Mouse (Mus musculus) heart, adult 8-10 months (tissue): ENCODE results near the gene Abcg4. TPM values are rescaled to one million over a fixed set of nuclear protein-coding genes. Genes with fewer than 3 reads are reported as not detected.
A peak's percentile ranks its signal among the peaks of the same experiment; 100 is the strongest.
"Not testable (repeated sequence)": the region's sequence is repeated elsewhere in the genome, so short reads cannot be mapped to it uniquely, and the experiment has no call there.

Experiments used
- DNase-seq: peaks from one replicate; pipeline ENCODE4 v3.0.0; 2022; ENCODE audit warnings: low spot score
- total RNA-seq, 4 experiments: library from RNA; stranded (reverse); gene quantifications; 2 replicates each; pipeline ENCODE4 v1.2.4; 2022

The Abcg4 gene
- total RNA-seq, 4 experiments from 2014 or later, result 0.30 to 1.5 (median 0.52) TPM

DNA sequence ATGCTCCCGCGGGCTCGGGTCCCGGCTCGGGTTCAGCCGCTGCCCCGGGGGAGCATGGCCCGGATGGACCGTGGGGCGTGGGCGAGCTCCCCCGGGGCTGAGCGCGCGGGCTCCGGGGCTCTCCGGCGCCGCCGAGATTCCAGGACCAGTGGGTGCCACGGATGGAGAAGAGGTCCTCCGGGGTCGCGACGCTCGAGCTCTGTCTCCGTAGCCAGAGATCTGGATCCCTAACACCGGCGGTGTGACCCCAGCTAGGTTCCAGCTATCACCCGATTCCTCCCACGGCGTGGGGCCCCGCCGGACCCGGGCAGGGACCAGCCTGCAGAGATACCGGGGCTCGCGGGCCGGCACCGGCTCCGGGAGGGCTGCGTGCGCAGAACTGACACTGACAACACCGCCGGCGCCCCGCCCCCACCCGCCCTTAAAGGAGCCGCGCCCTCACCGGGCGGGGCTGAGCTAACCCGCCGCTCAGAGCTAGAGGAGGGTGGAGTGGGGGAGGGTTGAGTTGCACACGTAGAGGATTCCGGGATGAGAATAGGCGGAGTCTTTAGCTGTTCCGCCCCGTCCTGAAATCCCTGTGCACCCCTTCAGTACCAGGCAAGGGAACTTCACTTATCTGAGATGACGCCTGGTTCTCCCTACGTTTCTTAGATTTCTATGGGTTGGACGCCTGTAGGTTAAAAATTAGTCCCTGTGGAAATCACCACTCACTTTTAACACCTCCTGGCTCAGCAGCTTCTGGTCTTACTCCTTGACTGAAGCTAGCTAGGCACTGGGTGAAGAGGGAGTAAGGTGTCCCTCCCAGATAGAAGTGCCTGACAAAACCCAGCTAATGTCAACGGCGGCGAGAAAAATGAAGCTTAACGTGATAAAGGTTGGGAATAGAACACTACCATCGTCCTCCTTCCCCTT is 31.7 kb upstream of the Abcg4 start, which contains the start of gene C2cd2l:
TSS of gene C2cd2l (minus strand) at position 399 of the 912 bp plus-strand sequence.
- DNase-seq, result peak; percentile 90

DNA sequence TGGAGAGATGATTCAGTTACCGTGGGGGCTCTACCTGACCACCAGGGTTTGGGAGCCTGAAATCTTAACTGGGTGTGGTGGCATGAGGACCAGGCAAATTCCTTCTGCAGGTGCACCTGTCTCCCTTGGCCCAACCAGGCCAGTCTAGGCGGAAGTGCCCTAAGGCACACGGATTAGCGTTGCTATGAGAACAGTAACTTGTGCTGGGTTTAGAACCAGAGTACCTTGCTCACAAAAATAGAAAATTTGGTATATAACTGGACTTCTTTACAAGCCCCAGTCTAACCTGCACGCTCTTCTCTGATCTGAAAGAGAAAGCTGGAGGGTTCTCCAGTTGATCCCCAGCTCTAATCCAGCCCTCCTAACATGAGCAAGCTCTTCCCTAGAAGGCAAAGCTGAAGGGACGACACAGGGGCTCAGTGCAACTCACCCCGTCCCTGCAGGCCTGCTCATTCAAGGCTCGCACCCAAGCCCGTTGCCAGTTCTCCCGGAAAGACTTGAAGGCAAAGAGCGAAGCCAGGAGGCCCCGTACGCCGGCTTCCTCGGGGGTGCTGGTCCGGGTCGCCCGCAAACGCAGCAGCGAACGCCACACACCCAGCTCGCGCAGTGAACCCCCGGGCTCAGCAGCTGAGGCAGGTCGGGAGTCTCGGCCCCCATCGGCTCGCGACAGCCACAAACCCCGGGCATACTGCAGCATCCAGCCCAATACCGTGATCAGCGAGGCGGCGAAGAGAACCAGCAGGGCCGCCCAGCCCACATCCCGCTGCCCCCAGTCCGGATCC is 30.9 kb upstream of the Abcg4 start:
- no peak for DNase-seq

DNA sequence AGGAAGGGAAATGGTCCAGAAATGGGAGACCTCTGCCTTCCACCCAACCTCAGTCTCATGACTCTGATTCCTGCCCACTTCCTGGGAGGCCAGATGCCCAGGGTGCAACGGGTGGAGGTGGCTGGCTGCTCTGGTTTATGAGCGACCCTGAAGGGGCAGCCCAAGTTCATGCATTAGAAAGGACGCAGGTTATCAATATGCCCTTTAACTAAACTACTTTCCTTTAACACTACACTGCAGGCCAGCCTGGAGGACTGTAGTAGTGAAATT is 30.3 kb upstream of the Abcg4 start:
- DNase-seq, result no peak

DNA sequence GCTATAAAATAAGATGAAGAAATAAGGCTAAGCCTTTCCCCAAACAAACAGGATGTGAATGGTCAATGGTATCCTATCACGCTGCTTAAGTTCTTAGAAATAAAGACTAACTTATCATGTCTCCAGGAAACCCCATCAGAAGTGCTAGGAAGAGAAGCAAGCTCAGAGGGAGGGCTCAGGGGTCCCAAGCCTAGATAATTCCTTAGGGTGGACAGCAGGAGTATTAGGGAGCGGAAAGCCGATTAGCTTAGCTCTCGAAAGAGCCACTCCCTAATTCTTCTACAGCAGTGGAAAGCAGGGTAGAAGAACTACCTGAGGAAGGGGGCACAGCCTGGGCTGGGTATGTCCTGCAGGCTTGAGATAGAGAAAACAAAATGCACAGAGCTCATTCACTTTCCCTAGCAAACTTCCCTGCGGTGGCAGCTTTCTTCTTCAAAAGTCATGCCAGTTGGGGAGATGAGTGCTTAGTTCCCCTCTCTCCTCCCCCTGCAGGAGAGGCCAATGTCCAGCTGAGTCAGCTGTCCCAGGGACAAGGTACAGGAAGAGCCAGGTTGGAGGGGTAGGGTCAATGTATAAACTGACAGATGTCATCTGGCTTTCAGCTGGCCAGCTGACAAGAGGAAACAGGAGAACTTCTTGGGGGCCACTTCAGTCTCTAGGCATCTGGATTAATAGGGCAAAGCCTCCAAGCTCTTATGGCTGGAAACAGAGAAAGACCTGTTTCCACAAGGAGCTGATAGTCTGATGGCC is 29.8 kb upstream of the Abcg4 start:
- DNase-seq, result no peak

DNA sequence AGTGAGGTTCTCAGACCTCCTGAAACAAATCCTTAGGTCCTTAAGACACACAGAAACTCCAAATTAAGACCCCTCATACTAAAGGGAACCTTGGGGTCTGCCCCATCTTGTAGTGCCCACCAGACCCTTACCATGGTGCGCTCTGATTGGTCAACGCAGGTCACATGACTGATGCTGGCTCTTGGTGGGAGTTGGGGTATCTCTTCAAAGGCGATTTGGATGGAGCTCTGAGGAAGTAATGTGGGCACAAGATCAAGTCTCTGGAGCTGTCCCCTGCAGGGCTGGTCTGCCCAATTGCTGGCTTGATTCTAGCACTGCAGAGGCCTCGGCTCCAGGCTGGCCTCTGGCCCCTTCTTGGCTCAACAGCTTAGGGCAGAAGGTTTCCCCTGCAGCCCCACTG is 29.0 kb upstream of the Abcg4 start:
- no peak for DNase-seq

DNA sequence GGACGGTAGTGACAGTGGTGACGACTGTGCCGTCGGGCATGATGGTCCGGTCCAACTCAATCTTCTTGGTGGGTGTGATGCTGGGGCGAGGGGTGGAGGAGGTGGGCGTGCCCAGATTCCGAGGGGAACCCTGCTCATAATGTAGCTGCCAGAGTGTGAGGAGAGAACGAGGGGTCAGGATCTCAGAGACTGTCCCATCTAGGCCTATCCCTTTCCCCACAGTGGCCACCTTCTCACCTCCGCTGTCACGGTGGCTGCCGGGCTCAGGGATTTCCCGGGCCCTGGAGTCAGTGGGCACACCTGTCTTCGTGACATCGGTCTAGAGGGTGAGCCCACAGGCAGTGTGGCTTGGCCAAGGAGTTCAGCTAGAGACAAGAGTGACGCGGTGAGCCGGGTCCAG is 26.5 kb upstream of the Abcg4 start:
- no peak for DNase-seq

DNA sequence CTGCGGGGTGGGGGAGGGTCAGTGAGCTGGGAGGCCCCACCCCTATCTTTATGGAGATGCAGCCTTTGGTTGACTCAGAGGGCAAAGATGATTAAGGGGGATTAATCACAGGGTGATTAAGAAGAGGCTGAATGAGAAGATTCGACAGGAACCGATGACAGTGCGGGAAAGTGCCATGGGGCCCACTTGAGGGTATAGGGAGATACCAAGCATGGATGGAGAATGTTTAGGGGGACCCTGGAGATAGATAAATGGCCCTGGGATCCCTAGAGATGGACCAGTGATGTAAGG is 25.8 kb upstream of the Abcg4 start:
- no peak for DNase-seq

DNA sequence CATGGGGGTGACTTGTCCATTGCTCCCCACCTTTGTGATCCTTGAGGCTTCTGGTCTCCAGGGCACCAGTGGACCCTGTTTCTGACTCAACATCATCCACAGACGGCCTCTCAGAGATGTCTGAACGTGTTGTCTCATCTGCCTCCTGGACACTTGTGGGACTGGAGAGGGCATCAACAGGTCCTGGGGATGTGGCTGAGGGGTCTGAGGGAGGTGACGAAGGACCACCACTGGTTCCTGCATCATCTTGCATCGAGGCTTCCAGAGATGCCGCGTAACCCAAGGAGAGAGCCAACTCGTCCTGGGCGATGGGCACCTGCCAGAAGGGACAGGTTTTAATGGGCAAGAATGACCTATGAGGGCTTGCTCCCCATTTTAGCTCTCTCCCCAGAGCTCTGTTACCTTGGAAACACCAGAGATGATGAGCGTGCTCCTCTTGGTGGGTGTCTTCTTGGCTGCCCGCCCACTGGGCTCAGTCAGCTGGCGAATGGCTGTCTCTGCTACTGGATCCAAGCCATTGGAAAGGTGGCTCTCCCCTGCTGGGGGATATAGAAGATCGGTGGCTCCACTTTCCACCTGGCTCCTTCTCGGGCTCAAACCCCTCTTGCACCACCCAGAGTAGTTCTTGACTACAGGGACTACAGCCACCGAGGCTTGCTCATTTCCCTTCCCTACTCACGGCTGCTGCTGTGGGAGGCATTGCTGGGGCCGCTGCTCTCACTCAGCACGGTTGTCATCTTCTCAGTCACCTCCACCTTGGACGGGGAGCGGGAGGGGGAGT is 25.3 kb upstream of the Abcg4 start:
- DNase-seq, result no peak

DNA sequence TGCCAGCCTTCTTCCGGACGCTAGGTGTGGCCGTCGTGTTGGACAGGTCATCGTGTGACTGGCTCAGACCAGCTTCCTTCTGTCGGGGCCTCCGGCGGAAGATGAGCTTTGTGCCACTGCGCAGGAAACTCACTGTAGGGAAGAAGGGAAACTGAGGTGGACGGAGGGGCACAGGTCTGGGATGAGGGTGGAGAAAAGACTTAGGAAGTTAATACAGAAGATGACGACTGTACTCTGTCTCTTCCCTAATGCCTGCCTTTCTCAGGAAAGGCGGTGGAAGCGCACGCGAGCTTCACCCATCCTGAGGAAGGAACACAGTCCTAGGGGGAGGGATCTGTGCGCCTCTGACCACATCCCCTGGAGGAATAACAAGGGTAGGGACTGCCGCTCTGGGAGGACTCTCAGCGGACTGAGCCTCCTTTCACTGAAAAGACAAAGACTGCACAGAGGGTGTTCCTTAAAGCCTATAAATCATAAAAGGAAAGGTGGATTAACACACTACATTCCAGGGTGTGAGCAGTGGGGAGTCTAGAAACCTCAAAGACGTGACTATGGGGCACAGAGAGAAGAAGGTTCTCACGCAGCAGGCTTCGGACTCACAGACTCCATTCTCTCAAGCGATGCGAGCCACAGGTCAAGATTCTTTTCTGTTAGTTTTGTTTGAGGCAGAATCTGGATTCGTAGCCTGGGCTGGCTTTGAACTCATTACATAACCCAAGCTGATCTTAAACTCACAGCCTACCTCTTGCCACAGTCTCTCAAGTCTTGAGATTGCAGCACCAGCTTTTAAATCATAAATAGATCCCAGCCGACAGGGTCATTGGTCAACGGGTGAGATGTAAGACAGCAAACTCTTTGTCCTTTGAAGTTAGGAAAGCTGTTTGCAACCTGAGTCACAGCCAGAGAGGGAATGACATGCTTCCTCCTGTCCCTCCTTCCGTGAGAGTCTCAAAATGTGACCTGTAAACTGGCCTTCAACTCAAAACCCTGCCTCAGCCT is 23.0 kb upstream of the Abcg4 start:
- DNase-seq, result peak; percentile 70

DNA sequence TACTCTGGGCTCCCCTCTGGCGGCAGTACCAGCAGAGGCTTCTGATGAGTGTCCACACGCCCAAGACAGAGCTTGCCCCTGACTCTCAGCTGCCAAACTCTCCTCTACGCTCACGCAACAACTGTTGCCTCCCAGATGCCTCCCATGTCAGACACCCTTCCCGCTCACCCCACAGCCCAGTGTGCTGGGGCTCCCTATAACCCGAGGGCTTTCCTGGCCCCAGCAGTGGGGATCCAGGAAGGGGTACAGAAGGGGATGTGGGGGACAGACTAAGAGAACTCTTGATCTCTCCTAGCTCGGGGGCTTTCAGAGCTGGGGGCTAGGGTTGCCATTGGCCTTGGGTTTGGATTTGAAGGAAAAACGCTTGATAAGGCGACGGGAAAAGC is 22.3 kb upstream of the Abcg4 start:
- no peak for DNase-seq

DNA sequence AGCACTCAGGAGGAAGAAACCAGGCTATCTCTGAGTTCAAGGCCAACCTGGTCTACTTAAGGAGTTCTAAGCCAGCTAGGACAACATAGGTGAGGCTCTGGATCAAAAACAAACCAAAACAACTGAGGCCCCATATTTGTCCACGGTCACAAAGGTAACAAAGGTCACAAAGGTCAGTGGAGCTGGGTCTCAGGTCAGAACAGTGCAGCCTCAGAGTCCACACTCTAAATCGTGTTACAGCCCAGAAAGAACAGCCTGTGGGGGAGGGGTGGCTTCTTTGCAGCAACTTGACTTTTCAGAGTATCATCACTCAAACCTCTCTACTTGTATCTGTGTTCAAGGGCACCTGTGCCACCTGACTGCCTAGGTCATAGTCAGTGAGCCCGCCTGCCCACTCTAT is 21.3 kb upstream of the Abcg4 start:
- no peak for DNase-seq

DNA sequence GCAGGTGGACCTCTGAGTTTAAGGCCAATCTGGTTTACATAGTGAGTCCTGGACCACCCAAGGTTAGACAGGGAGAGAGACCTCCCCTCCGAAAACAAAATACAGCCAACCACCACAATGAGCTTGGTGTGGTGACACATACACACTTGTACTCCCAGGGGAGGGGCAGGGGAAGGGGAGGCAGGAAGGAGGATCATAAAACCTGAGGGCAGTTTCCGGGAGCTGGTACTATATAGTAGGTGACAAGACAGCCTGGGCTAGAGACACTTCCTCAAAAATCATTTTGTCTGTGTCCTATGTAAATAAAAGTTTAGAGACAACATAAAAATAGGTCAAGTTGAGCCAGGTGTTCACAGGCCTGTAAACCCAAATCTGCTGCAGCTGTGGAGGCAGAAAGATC is 18.8 kb upstream of the Abcg4 start:
- DNase-seq, result no peak

DNA sequence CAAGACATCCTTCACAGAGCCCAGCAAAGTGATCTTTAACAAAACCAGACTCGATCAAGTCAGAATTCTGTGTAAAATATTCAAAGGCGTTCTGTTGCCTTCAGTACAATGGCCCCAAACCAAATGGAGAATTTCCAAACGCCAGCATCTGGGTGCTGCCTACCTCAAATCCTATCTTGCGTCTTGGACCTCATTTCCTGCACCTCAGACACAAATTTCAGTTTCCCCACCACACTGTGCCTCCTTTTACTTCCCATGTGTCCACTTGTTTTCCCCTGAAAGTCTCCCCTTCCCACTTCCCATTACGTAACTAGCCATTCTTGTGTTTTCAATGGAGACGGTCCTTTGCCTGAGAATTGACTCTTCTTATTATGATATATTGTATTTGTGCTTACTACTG is 18.1 kb upstream of the Abcg4 start:
- DNase-seq, result no peak

DNA sequence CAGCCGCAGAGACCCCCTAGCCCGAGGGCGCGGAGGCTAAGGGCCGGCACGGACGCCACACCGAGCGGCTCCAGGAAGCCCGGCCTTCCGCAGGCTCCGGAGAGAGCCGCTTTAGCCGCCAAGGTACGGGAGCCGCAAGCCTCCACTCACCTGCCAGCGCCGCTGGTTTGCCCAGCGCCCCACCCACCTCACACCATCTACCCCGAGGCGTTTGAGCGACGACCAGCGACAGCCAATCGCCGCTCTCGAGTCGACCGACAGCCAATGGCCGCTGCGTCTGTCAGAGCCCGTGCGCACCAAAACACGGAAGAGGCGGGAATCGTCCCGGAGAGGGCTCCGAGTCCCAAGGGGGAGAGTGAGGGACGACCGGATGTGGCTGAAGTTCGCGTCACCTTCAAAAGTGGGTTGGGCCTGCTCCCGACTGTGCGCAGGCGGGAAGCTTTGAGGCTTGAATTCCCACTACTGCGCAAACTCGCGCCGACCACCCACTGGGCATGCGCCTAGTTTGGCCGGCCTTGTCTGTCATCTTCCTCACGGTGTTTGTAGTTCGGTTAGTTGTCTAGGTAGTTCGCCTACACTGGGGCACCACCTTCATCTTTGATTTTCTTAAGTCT is 17.2 kb upstream of the Abcg4 start, which contains the start of gene Hinfp:
TSS of gene Hinfp (minus strand) at position 206 of the 614 bp plus-strand sequence.
- DNase-seq, result peak; percentile 99

DNA sequence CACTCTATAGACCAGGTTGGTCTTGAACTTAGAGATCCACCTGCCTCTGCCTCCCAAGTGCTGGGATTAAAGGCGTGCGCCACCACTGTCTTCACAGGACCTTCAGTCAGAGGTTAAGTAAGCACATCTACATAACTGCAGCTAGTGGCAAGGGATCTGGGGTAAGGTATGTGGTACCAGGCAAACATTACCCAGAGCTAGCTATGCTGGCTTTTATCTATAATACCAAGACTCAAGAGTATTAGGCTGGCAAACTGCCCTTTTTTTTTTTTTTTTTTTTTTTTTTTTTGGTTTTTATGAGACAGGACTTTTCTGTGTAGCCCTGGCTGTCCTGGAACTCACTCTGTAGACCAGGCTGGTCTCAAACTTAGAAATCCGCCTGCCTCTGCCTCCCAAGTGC is 11.6 kb upstream of the Abcg4 start:
- not testable (repeated sequence) for DNase-seq

DNA sequence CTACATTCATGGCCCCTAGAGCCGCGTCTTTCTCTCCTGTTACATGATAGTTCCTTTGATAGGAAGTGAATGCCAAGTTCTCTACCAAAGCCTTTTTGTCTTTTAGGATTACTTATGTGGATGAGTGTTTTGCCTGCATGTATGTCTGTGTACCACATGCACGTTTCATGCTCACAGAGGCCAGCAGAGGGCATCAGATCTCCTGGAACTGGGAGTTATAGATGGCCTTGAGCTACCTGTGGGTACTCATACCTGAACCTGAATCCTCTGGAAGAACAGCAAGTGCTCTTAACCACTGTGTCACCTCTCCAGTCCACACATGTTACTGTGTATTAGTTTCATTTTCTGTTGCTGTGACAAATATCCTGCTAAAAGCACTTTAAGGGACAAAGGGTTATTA is 4.1 kb upstream of the Abcg4 start:
- peak; percentile 33 for DNase-seq

DNA sequence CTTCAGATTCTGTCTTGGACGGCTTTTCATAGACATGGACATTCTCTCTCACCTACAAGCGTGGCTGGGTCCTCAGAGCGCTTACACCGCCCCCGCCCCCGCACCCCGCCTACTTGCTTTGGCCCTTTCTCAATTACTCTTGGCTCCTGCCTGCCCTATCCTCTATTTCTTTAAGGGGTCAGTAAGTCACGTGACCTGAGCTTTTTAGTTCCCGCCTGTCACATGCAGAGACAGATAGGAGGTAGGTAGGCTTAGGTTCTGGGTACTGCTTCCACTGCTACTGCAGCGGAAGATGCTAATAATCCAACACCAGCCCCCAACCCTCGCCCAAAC is 510 bp upstream of the Abcg4 start:
- DNase-seq, result no peak

DNA sequence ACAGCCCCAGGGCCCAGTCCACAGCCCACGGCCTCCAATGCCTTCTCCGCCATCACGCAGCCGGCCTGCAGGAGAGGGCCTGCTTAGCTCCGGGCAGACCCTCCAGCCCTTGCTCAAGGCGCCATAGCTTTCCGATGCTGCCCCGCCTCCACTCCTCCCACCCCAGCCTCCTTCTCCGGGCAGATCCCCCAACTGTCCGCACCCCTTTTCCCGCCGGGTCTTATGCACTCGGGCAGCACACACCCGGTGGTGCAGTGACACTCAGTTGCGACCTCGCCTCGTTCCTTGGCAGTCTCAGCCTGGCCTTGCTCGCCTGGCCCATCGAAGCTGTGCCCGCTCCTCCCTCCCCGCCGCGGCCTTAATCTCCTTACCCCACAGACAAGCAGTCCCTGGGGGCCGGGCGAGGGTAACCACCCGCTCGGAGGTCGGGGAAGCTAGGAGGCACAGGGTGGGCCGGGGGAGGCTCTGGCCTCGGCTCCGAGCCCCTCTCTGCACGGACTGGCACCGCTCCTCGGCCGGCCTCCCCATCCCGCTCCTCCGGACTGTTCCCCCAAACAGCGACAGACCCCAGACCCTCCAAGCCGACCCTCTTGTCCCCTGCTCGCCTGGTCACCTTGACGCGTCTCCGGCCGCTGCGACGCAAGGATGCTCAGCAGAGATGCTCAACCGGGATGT is 877 bp downstream of the Abcg4 start:
- DNase-seq, result no peak

DNA sequence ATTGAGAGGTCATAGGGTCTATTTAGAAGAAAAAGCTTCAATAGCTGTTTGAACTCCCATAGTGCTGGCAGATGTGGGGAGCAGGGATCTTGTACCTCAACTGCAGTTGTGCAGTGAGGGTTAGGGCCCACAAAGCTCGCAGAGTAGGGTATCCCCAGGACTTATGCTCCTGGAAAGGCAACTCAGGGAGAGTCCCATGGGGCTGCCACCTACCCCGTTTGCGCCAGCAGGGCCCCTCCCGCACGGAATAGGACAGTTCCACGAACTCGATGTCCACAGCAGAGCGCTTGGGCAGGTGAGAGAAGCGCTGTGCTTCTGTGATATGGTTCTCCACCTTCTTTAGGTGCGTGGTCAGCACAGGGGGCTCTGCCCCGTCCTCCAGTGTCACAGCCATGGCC is 1.4 kb downstream of the Abcg4 start:
- DNase-seq, result no peak
